Mouse (Mus musculus): ENCODE measurements around the gene BC029722. TPM values are rescaled to one million over a fixed set of nuclear protein-coding genes. Genes with fewer than 3 reads are reported as not detected.
"Not testable (repeated sequence)": the region's sequence is repeated elsewhere in the genome, so short reads cannot be mapped to it uniquely, and the experiment has no call there.

Gene BC029722
- polyA plus RNA-seq, 1 experiment from 2014 or later: 19.7 TPM

GRCm38 (mm10) chr2:155837961-155838360 is 18.7 kb upstream of the BC029722 start:
- no peaks in the 10 kb centered on the region for H3K9me3 ChIP-seq
- H3K36me3 ChIP-seq: no peaks in the 10 kb centered on the region
- no peaks in the 10 kb centered on the region for H3K4me1 ChIP-seq
- WGBS: 37% methylated on average over 3 of the region's 3 CpGs
- H3K4me2 ChIP-seq: no peak overlapping the region
- no peak overlapping the region for H3K9ac ChIP-seq
- ATAC-seq (ENCODE audit: borderline replicate concordance, extremely low read depth, low FRiP score, low TSS enrichment): no peak
- no peaks in the 10 kb centered on the region; the same call in 1 of the 2 replicates for H3K27me3 ChIP-seq
- H3K4me3 ChIP-seq: no peak overlapping the region
- no peak overlapping the region for H3K27ac ChIP-seq

DNA sequence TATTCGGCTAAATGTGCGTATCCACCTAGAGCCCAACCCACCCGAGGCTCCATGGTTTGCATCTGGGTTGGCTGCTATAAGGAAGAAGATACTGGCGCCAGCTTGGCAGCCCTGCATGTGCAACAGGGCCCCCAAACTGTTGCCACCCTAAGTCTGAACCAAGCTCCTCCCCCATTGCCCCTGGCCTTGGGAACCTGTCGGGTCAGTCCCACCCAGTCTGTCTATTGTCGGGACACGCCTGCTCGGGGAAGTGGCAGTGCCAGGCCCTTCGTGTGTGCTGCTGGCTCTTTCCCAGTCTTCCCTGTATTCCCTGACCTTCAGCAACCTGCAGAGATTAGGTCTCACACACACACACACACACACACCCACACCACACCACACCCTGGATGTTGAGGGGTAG is 15.5 kb upstream of the BC029722 start, which contains the start of gene Fam83c:
Fam83c (minus strand) TSS at position 123 of the 400 bp plus-strand sequence.
- H3K4me2 ChIP-seq: no peak within 1 kb of the TSS
- 54% methylated on average over 9 of the region's 9 CpGs for WGBS
- H3K9me3 ChIP-seq: no peaks in the 10 kb centered on the region
- H3K27me3 ChIP-seq: no peaks in the 10 kb centered on the region; the same call in 1 of the 2 replicates
- H3K4me1 ChIP-seq: no peaks in the 10 kb centered on the region
- no peaks in the 10 kb centered on the region for H3K36me3 ChIP-seq
- no peak within 1 kb of the TSS for H3K27ac ChIP-seq
- H3K9ac ChIP-seq: no peak within 1 kb of the TSS
- no peak within 1 kb of the TSS for H3K4me3 ChIP-seq
- no peak for ATAC-seq (ENCODE audit: borderline replicate concordance, extremely low read depth, low FRiP score, low TSS enrichment)

- not testable (repeated sequence) for H3K27me3 ChIP-seq; H3K4me1 ChIP-seq; H3K4me2 ChIP-seq; H3K36me3 ChIP-seq; ATAC-seq (ENCODE audit: borderline replicate concordance, extremely low read depth, low FRiP score, low TSS enrichment); H3K9ac ChIP-seq; H3K9me3 ChIP-seq; H3K27ac ChIP-seq; H3K4me3 ChIP-seq
- 71% methylated on average over 1 of the region's 1 CpGs for WGBS
Measured at GRCm38 (mm10) chr2:155832087-155832486, 12.9 kb upstream of the BC029722 start.

- Histone ChIP-seq H3K36me3 (no peaks in the 10 kb centered on the region), H3K4me2 (no peak overlapping the region), H3K9ac (no peak overlapping the region), H3K4me3 (no peak overlapping the region), H3K27me3 (no peaks in the 10 kb centered on the region; the same call in 1 of the 2 replicates), H3K27ac (no peak overlapping the region), H3K4me1 (peaks cover 7% of the 10 kb centered on the region), H3K9me3 (no peaks in the 10 kb centered on the region)
- ATAC-seq (ENCODE audit: borderline replicate concordance, extremely low read depth, low FRiP score, low TSS enrichment): no peak
- 49% methylated on average over 9 of the region's 9 CpGs for WGBS
Measured at GRCm38 (mm10) chr2:155831302-155831701, 12.1 kb upstream of the BC029722 start.

- no peak overlapping the region for H3K4me3 ChIP-seq
- H3K36me3 ChIP-seq: no peaks in the 10 kb centered on the region
- no peak overlapping the region for H3K9ac ChIP-seq
- no peaks in the 10 kb centered on the region; the same call in 1 of the 2 replicates for H3K27me3 ChIP-seq
- H3K4me1 ChIP-seq: peaks cover 9% of the 10 kb centered on the region
- WGBS: 84% methylated on average over 8 of the region's 8 CpGs
- no peaks in the 10 kb centered on the region for H3K9me3 ChIP-seq
- no peak overlapping the region for H3K27ac ChIP-seq
- ATAC-seq (ENCODE audit: borderline replicate concordance, extremely low read depth, low FRiP score, low TSS enrichment): no peak
- no peak overlapping the region for H3K4me2 ChIP-seq
Measured at GRCm38 (mm10) chr2:155830841-155831240, 11.6 kb upstream of the BC029722 start.

- no peaks in the 10 kb centered on the region for H3K9me3 ChIP-seq
- peak within 1 kb of the TSS; percentile 84 for H3K4me2 ChIP-seq
- peaks cover 21% of the 10 kb centered on the region for H3K36me3 ChIP-seq
- H3K27me3 ChIP-seq: no peaks in the 10 kb centered on the region
- H3K4me1 ChIP-seq: peaks cover 19% of the 10 kb centered on the region
- peak; percentile 92 for ATAC-seq (ENCODE audit: borderline replicate concordance, extremely low read depth, low FRiP score, low TSS enrichment)
- H3K27ac ChIP-seq: peak within 1 kb of the TSS; percentile 86
- 2% methylated on average over 27 of the region's 27 CpGs for whole genome bisulfite sequencing
- H3K4me3 ChIP-seq: peak within 1 kb of the TSS; percentile 98
- peak within 1 kb of the TSS; percentile 93 for H3K9ac ChIP-seq
Measured at GRCm38 (mm10) chr2:155826630-155827424, 7.6 kb upstream of the BC029722 start, which contains the start of gene Eif6. Gene Eif6 (minus strand): TSS chr2:155826925.

DNA sequence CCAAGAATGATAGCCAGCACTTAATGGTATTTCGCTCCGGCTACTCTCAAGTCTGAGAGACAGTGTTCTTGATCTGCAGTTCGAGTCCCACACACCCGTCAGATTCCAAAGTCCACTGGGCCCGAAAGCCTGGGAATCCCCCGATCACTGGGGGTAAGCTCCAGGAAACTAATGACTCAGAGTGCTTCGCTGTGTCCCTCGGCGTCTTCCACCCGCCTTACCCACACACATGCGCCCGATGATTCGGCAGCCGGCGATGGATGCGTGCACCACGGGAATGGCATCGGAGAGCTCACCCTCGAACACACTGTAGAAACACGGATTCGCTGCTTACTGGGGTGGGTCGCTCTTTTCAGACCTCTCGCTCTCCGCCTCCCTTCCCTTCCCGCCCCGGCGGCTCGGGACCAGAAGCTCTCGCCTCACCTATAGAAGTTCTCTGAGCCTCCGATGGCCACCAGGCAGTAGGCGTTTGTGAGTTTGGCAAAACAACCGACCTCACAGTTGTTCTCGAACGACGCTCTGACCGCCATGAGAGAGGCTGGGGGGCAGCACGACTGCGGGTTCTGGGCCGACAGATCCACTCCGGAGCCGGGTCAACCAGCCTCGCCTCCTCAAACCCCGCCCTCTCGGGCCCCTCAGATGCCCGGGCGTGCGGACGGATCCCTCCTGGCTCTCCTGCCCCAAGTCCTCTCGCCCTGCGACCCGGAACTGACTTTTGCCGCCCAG is 6.8 kb upstream of the BC029722 start:
- 1% methylated on average over 52 of the region's 52 CpGs for WGBS
- no peaks in the 10 kb centered on the region for H3K27me3 ChIP-seq
- peak overlapping the region; percentile 86 for H3K27ac ChIP-seq
- peak overlapping the region; percentile 93 for H3K9ac ChIP-seq
- H3K4me2 ChIP-seq: peak overlapping the region; percentile 84
- H3K36me3 ChIP-seq: peaks cover 28% of the 10 kb centered on the region
- H3K4me1 ChIP-seq: peaks cover 19% of the 10 kb centered on the region
- H3K9me3 ChIP-seq: no peaks in the 10 kb centered on the region
- peak overlapping the region; percentile 98 for H3K4me3 ChIP-seq
- no peak for ATAC-seq (ENCODE audit: borderline replicate concordance, extremely low read depth, low FRiP score, low TSS enrichment)

- no peak overlapping the region for H3K9ac ChIP-seq
- H3K4me3 ChIP-seq: no peak overlapping the region
- WGBS: 92% methylated on average over 8 of the region's 8 CpGs
- H3K4me1 ChIP-seq: peaks cover 24% of the 10 kb centered on the region
- ATAC-seq (ENCODE audit: borderline replicate concordance, extremely low read depth, low FRiP score, low TSS enrichment): no peak
- H3K36me3 ChIP-seq: peaks cover 40% of the 10 kb centered on the region
- H3K27me3 ChIP-seq: no peaks in the 10 kb centered on the region
- no peaks in the 10 kb centered on the region for H3K9me3 ChIP-seq
- no peak overlapping the region for H3K4me2 ChIP-seq
- no peak overlapping the region for H3K27ac ChIP-seq
Measured at GRCm38 (mm10) chr2:155823722-155824121, 4.5 kb upstream of the BC029722 start.

- peaks cover 40% of the 10 kb centered on the region for H3K36me3 ChIP-seq
- H3K27ac ChIP-seq: no peak overlapping the region
- WGBS: 90% methylated on average over 5 of the region's 5 CpGs
- no peak overlapping the region for H3K4me2 ChIP-seq
- H3K4me3 ChIP-seq: no peak overlapping the region
- no peak overlapping the region for H3K9ac ChIP-seq
- H3K27me3 ChIP-seq: no peaks in the 10 kb centered on the region
- no peaks in the 10 kb centered on the region for H3K9me3 ChIP-seq
- peaks cover 24% of the 10 kb centered on the region for H3K4me1 ChIP-seq
- no peak for ATAC-seq (ENCODE audit: borderline replicate concordance, extremely low read depth, low FRiP score, low TSS enrichment)
Measured at GRCm38 (mm10) chr2:155820779-155821178, 1.6 kb upstream of the BC029722 start.

DNA sequence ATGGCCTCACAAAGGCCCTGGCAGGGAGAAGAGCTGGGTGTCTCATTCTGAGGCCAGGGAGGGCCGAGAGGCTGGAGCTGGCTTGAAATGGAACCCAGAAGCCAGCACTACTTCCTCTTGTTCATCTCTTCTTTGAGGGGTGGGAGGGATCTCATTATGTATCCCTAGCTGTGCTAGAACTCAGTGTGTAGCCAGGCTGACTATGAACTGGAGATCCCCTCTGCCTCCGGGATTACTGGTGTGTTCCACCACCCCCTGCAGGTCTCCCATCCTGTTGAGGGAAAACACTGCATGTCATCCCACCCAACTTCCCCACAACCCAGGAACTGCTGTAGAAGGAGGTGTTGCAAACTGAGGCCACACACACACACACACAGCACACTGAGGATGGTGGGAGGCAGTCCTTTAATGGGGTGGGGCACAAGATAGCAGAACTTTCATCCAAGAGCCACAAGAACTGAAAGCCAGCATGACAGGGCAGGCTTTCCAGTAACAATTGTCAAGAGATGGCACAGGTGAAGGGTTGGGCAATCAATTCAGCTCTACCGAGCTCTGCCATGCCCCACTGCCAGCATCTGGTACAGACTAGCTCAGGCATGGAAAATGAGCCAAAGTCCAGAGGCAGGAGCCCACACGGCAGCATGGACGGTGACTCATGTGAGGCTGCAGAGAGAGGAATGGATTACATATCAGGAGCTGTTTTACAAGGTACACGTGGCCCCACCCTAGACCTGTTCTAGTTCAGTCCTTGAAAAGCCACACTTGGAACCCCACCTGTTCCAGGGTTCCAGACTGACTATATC is 424 bp upstream of the BC029722 start:
- H3K4me1 ChIP-seq: peaks cover 15% of the 10 kb centered on the region
- H3K27me3 ChIP-seq: no peaks in the 10 kb centered on the region
- peak overlapping the region; percentile 84 for H3K4me3 ChIP-seq
- ATAC-seq (ENCODE audit: borderline replicate concordance, extremely low read depth, low FRiP score, low TSS enrichment): peak; percentile 24
- H3K9me3 ChIP-seq: no peaks in the 10 kb centered on the region
- peak overlapping the region; percentile 81 for H3K27ac ChIP-seq
- H3K36me3 ChIP-seq: peaks cover 40% of the 10 kb centered on the region
- H3K4me2 ChIP-seq: peak overlapping the region; percentile 24
- 63% methylated on average over 6 of the region's 6 CpGs for WGBS
- H3K9ac ChIP-seq: peak overlapping the region; percentile 75; the same call in 1 of the 2 replicates

DNA sequence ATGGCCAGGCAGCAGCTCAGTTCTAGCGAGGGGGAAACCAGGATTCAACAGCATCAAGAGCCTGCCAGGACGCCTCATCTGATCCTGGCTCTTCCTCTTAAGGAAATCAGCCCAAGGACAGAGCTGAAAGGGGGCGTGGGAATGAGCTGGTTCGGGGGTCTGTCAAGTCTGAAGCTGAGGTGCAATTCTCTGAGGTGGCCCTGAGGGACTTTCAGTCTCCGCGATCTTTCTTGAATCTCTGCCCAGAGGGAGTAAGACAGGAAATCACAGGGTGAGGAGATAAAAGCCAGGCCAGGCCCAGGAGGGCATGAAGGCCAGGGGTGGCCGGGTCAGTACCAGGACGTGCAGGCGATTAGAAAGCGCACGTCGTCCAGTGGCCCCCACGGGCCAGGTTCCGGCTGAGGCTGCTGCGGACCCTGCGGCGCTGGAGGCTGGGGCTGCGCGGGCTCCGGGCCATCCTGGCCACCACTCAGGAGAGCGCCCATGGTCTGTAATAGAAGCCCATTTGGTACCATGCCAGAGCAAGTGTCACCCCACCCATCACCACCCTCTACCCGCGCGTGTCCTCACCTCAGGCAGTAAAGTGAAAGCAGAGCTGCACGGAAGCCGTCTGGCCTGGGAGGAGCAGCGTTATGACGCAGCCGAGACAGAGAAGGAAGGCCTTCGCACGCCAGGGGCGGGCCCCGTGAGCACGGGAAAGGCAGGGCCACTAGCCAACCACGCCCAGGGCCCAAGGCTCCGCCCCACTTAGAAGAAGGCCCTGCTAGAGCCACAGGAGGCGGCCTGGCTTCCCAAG is 432 bp downstream of the BC029722 start:
- peak overlapping the region; percentile 86 for H3K4me2 ChIP-seq
- H3K27me3 ChIP-seq: no peaks in the 10 kb centered on the region
- WGBS: under 1% methylated on average over 37 of the region's 37 CpGs
- H3K9me3 ChIP-seq: no peaks in the 10 kb centered on the region
- peak; percentile 96 for ATAC-seq (ENCODE audit: borderline replicate concordance, extremely low read depth, low FRiP score, low TSS enrichment)
- peaks cover 37% of the 10 kb centered on the region for H3K36me3 ChIP-seq
- peak overlapping the region; percentile 81 for H3K27ac ChIP-seq
- H3K4me1 ChIP-seq: peaks cover 15% of the 10 kb centered on the region
- H3K4me3 ChIP-seq: peak overlapping the region; percentile 84
- peak overlapping the region; percentile 75 for H3K9ac ChIP-seq

Measured in lung, embryonic 15.5 days (tissue).